Mouse (Mus musculus) liver, postnatal 0 days (tissue): ENCODE measurements around the gene Dtd2. TPM values are rescaled to one million over a fixed set of nuclear protein-coding genes. Genes with fewer than 3 reads are reported as not detected.

ENCODE experiments used
- ATAC-seq: fragments of 200-750 bp; cut with Nextera tagmentation; 2 replicates; pipeline ENCODE4 v1.8.0; 2017; ENCODE audit warnings: mild to moderate bottlenecking, moderate library complexity
- DNase-seq: peaks from one replicate; pipeline ENCODE4 v3.0.0-alpha.2; 2016
- H3K27ac ChIP-seq: fragments of 300-500 bp; sonication (generic); 2 replicates; pipeline ENCODE4 v1.5.1; 2014; ENCODE audit warnings: antibody characterized with exemption, moderate library complexity, mild to moderate bottlenecking, low read depth
- H3K27me3 ChIP-seq: fragments of 300-500 bp; sonication (generic); 2 replicates; pipeline ENCODE4 v1.6.1; 2014; ENCODE audit warnings: low read length, control low read depth, mixed read lengths; ENCODE audit not compliant: insufficient read depth
- H3K36me3 ChIP-seq: fragments of 300-500 bp; sonication (generic); replicated peaks from 2 replicates; pipeline ENCODE4 v1.6.1; 2014; ENCODE audit warnings: mild to moderate bottlenecking, control low read depth, low read length, moderate library complexity, mixed read lengths; ENCODE audit not compliant: insufficient read depth
- H3K4me1 ChIP-seq: fragments of 300-500 bp; sonication (generic); 2 replicates; pipeline ENCODE4 v1.6.1; 2014; ENCODE audit warnings: antibody characterized with exemption, mild to moderate bottlenecking, control low read depth; ENCODE audit not compliant: insufficient read depth
- H3K4me2 ChIP-seq: fragments of 300-500 bp; sonication (generic); 2 replicates; pipeline ENCODE4 v1.6.1; 2014; ENCODE audit warnings: low read depth, mild to moderate bottlenecking, low read length, moderate library complexity, mixed read lengths
- H3K4me3 ChIP-seq: fragments of 300-500 bp; sonication (generic); 2 replicates; pipeline ENCODE4 v1.5.1; 2014; ENCODE audit warnings: low read depth, low read length
- H3K9ac ChIP-seq: fragments of 300-500 bp; sonication (generic); replicated peaks from 2 replicates; pipeline ENCODE4 v1.6.1; 2014; ENCODE audit warnings: mild to moderate bottlenecking, moderate library complexity
- H3K9me3 ChIP-seq: fragments of 300-500 bp; sonication (generic); 2 replicates; pipeline ENCODE4 v1.6.1; 2016; ENCODE audit warnings: mild to moderate bottlenecking, control low read depth, low read length, mixed read lengths
- CTCF ChIP-seq: sonication (generic); IDR thresholded peaks from 2 replicates; pipeline ENCODE4 v1.5.1; 2016; ENCODE audit warnings: antibody characterized with exemption, low read depth
- EP300 ChIP-seq: IDR thresholded peaks from 2 replicates; pipeline ENCODE4 v1.6.1; 2016; ENCODE audit warnings: antibody characterized with exemption, low read depth, mild to moderate bottlenecking
- WGBS: fragments of 180-500 bp; shearing (Covaris S2); extraction: QIAGEN DNeasy Blood & Tissue Kit; methylation state at CpG from one replicate; pipeline ENCODE4 v1.1.7; 2014; ENCODE audit not compliant: insufficient replicate concordance; 5-methylcytosine and 5-hydroxymethylcytosine counted together
- polyA plus RNA-seq: library from polyadenylated mRNA; unstranded; fragments of >200 nt; fragmentation: Nextera tagmentation; extraction: Ambion mirVana; gene quantifications from 2 replicates; pipeline ENCODE4 v1.2.1, GENCODE M21; 2015

Gene Dtd2
- polyA plus RNA-seq, 1 experiment from 2014 or later = 19.7 TPM

GRCm38 (mm10) chr12:52032276-52032675 lies 26.0 kb upstream of the Dtd2 start:
- Histone ChIP-seq H3K36me3 (no peaks in the 10 kb centered on the region), H3K4me3 (no peak overlapping the region)
- WGBS = 84% methylated on average over 6 of the region's 6 CpGs

GRCm38 (mm10) chr12:52027963-52028362 lies 21.7 kb upstream of the Dtd2 start, which contains the start of gene Gpr33:
Gpr33 (minus strand) TSS chr12:52028063.
- H3K4me1 ChIP-seq = no peaks in the 10 kb centered on the region
- no peak within 1 kb of the TSS for H3K9ac ChIP-seq
- H3K9me3 ChIP-seq = no peaks in the 10 kb centered on the region
- no peak within 1 kb of the TSS for H3K27ac ChIP-seq
- H3K4me2 ChIP-seq = no peak within 1 kb of the TSS
- H3K36me3 ChIP-seq = no peaks in the 10 kb centered on the region
- H3K27me3 ChIP-seq = no peaks in the 10 kb centered on the region
- WGBS = 73% methylated on average over 3 of the region's 3 CpGs
- ATAC-seq = no peak
- no peak for TF ChIP-seq CTCF
- no peak for TF ChIP-seq EP300
- H3K4me3 ChIP-seq = no peak within 1 kb of the TSS
- DNase-seq = no peak

More at GRCm38 (mm10) chr12:52032276-52032675, 26.0 kb upstream of the Dtd2 start:
- TF ChIP-seq CTCF (no peak), EP300 (no peak)
- no peak overlapping the region for H3K9ac ChIP-seq
- ATAC-seq (no peak), DNase-seq (no peak)
- no peak overlapping the region for H3K27ac ChIP-seq
- no peak overlapping the region for H3K4me2 ChIP-seq
- H3K4me1 ChIP-seq = no peaks in the 10 kb centered on the region
- no peaks in the 10 kb centered on the region for H3K9me3 ChIP-seq
- H3K27me3 ChIP-seq = no peaks in the 10 kb centered on the region

GRCm38 (mm10) chr12:52014494-52015029 lies 8.3 kb upstream of the Dtd2 start:
- H3K4me1 ChIP-seq = no peaks in the 10 kb centered on the region
- 80% methylated on average over 7 of the region's 7 CpGs for WGBS
- no peak for ATAC-seq
- TF ChIP-seq CTCF = no peak
- no peak overlapping the region for H3K27ac ChIP-seq
- no peak overlapping the region for H3K4me3 ChIP-seq
- H3K9me3 ChIP-seq = no peaks in the 10 kb centered on the region
- H3K9ac ChIP-seq = no peak overlapping the region
- no peaks in the 10 kb centered on the region for H3K36me3 ChIP-seq
- H3K4me2 ChIP-seq = no peak overlapping the region
- no peak for DNase-seq
- H3K27me3 ChIP-seq = no peaks in the 10 kb centered on the region

- ATAC-seq = no peak
Observed at GRCm38 (mm10) chr12:52014044-52014443, 7.7 kb upstream of the Dtd2 start.

GRCm38 (mm10) chr12:52013274-52013673 lies 7.0 kb upstream of the Dtd2 start:
- Histone ChIP-seq H3K4me3 (no peak overlapping the region), H3K36me3 (no peaks in the 10 kb centered on the region), H3K27ac (no peak overlapping the region), H3K9me3 (no peaks in the 10 kb centered on the region), H3K4me2 (no peak overlapping the region), H3K9ac (no peak overlapping the region), H3K27me3 (no peaks in the 10 kb centered on the region), H3K4me1 (no peaks in the 10 kb centered on the region)
- 41% methylated on average over 9 of the region's 9 CpGs for WGBS
- TF ChIP-seq EP300 = no peak
- no peak for TF ChIP-seq CTCF
- DNase-seq (no peak), ATAC-seq (no peak)

More at GRCm38 (mm10) chr12:52014044-52014443, 7.7 kb upstream of the Dtd2 start:
- no peaks in the 10 kb centered on the region for H3K4me1 ChIP-seq
- no peak overlapping the region for H3K9ac ChIP-seq
- H3K4me3 ChIP-seq = no peak overlapping the region
- DNase-seq = no peak
- H3K27ac ChIP-seq = no peak overlapping the region
- TF ChIP-seq CTCF (no peak), EP300 (no peak)
- H3K36me3 ChIP-seq = no peaks in the 10 kb centered on the region
- WGBS = 73% methylated on average over 11 of the region's 11 CpGs
- H3K4me2 ChIP-seq = no peak overlapping the region
- no peaks in the 10 kb centered on the region for H3K27me3 ChIP-seq
- no peaks in the 10 kb centered on the region for H3K9me3 ChIP-seq

- H3K9me3 ChIP-seq = no peaks in the 10 kb centered on the region
- H3K9ac ChIP-seq = no peak overlapping the region
- no peak overlapping the region for H3K27ac ChIP-seq
- no peaks in the 10 kb centered on the region for H3K36me3 ChIP-seq
- WGBS = 76% methylated on average over 8 of the region's 8 CpGs
- no peak overlapping the region for H3K4me3 ChIP-seq
- DNase-seq = no peak
- no peaks in the 10 kb centered on the region for H3K27me3 ChIP-seq
- H3K4me2 ChIP-seq = no peak overlapping the region
- no peaks in the 10 kb centered on the region for H3K4me1 ChIP-seq
- no peak for ATAC-seq
- TF ChIP-seq EP300 = no peak
- TF ChIP-seq CTCF = no peak
Observed at GRCm38 (mm10) chr12:52012159-52012558, 5.9 kb upstream of the Dtd2 start.

GRCm38 (mm10) chr12:52010630-52010961 lies 4.3 kb upstream of the Dtd2 start:
- Histone ChIP-seq H3K27ac (no peak overlapping the region), H3K4me3 (no peak overlapping the region), H3K4me1 (0 out of 2 replicates have a peak, but pooled peaks cover 3% of the 10 kb centered on the region), H3K27me3 (no peaks in the 10 kb centered on the region), H3K9ac (no peak overlapping the region), H3K4me2 (no peak overlapping the region), H3K36me3 (no peaks in the 10 kb centered on the region), H3K9me3 (no peaks in the 10 kb centered on the region)
- no peak for DNase-seq
- 52% methylated on average over 2 of the region's 2 CpGs for WGBS
- ATAC-seq = no peak
- TF ChIP-seq EP300 (no peak), CTCF (peak; percentile 54)
